Mouse (Mus musculus): Measurements from ENCODE around the gene Limd2.
"Not testable (repeated sequence)": the region's sequence is repeated elsewhere in the genome, so short reads cannot be mapped to it uniquely, and the experiment has no call there.

Gene Limd2

GRCm38 (mm10) chr11:106160841-106161721 is at the start of gene Limd2, which contains the start of gene Gm10840:
Limd2 (minus strand) TSS chr11:106160860.
Gm10840 (plus strand) TSS chr11:106160850.
- DNase-seq: peak; percentile 58

GRCm38 (mm10) chr11:106202123-106202465 is 41.4 kb upstream of the Limd2 start, which contains the start of gene Strada:
Strada (minus strand) TSS chr11:106202168.
- no peak for DNase-seq

- DNase-seq: no peak
Measured at GRCm38 (mm10) chr11:106201337-106202122, 40.9 kb upstream of the Limd2 start.

- no peak for DNase-seq
Measured at GRCm38 (mm10) chr11:106200756-106201155, 40.1 kb upstream of the Limd2 start.

- not testable (repeated sequence) for DNase-seq
Measured at GRCm38 (mm10) chr11:106199997-106200396, 39.3 kb upstream of the Limd2 start.

GRCm38 (mm10) chr11:106198277-106198676 is 37.6 kb upstream of the Limd2 start:
- DNase-seq: no peak

- no peak for DNase-seq
Measured at GRCm38 (mm10) chr11:106195341-106195740, 34.7 kb upstream of the Limd2 start.

GRCm38 (mm10) chr11:106194891-106195290 is 34.2 kb upstream of the Limd2 start:
- DNase-seq: no peak

- no peak for DNase-seq
Measured at GRCm38 (mm10) chr11:106194155-106194541, 33.5 kb upstream of the Limd2 start.

- peak; percentile 98 for DNase-seq
Measured at GRCm38 (mm10) chr11:106193371-106194154, 32.9 kb upstream of the Limd2 start.

- DNase-seq: peak; percentile 30
Measured at GRCm38 (mm10) chr11:106192657-106193370, 32.2 kb upstream of the Limd2 start.

- no peak for DNase-seq
Measured at GRCm38 (mm10) chr11:106192241-106192640, 31.6 kb upstream of the Limd2 start.

- DNase-seq: no peak
Measured at GRCm38 (mm10) chr11:106191716-106192115, 31.1 kb upstream of the Limd2 start.

- no peak for DNase-seq
Measured at GRCm38 (mm10) chr11:106187326-106187725, 26.7 kb upstream of the Limd2 start.

- no peak for DNase-seq
Measured at GRCm38 (mm10) chr11:106180449-106180801, 19.8 kb upstream of the Limd2 start.

GRCm38 (mm10) chr11:106179711-106180448 is 19.2 kb upstream of the Limd2 start:
- no peak for DNase-seq

GRCm38 (mm10) chr11:106178036-106178782 is 17.5 kb upstream of the Limd2 start:
- no peak for DNase-seq

GRCm38 (mm10) chr11:106176372-106176771 is 15.7 kb upstream of the Limd2 start:
- DNase-seq: no peak

GRCm38 (mm10) chr11:106175081-106175480 is 14.4 kb upstream of the Limd2 start:
- no peak for DNase-seq

- peak; percentile 57 for DNase-seq
Measured at GRCm38 (mm10) chr11:106174372-106174771, 13.7 kb upstream of the Limd2 start.

- no peak for DNase-seq
Measured at GRCm38 (mm10) chr11:106173228-106173627, 12.6 kb upstream of the Limd2 start.

All from kidney, postnatal 10 days (tissue).